8 mouse cellular contexts compared by ENCODE assay signal in genomic region chr4:43957846-43958461, GRCm38 (mm10). TPM values are rescaled to one million over a fixed set of nuclear protein-coding genes. Genes with fewer than 3 reads are reported as not detected.
DNase-seq lines count a peak whose midpoint lies in the region; ATAC-seq and TF ChIP-seq lines count a peak whose summit lies in the region.

No protein-coding gene starts in this region.

- WGBS in lung, embryonic 14.5 days, result under 1% methylated on average over 26 of the region's 26 CpGs
- under 1% methylated on average over 26 of the region's 26 CpGs for WGBS in bone marrow, adult 2 months
- under 1% methylated on average over 26 of the region's 26 CpGs for WGBS in intestine, embryonic 16.5 days
- WGBS in small intestine, adult 2 months, result under 1% methylated on average over 26 of the region's 26 CpGs

- TF ChIP-seq POLR2A in bone marrow, adult 2 months (IDR thresholded peaks at IDR 0.05; ENCODE audit: borderline replicate concordance, control insufficient read depth, low read depth, low read length), result peak; percentile 43; the same call in 1 of the 2 replicates
- TF ChIP-seq POLR2A in small intestine, adult 2 months (IDR thresholded peaks at IDR 0.05; ENCODE audit: low read depth, low read length), result no peak

- peaks cover 10% of the 10 kb centered on the region for H3K4me1 ChIP-seq in lung, embryonic 14.5 days (ENCODE audit: insufficient read depth)
- H3K4me1 ChIP-seq in bone marrow, adult 2 months (ENCODE audit: control insufficient read depth, insufficient read depth, low read length), result peaks cover 3% of the 10 kb centered on the region; the same call in 1 of the 2 replicates
- H3K4me1 ChIP-seq in intestine, embryonic 16.5 days (ENCODE audit: control insufficient read depth, insufficient read depth, low read length), result peaks cover 30% of the 10 kb centered on the region
- peaks cover 44% of the 10 kb centered on the region for H3K4me1 ChIP-seq in small intestine, adult 2 months (ENCODE audit: control insufficient read depth, insufficient read depth, insufficient read length, low read length)

- peak overlapping the region; percentile 90 for H3K27ac ChIP-seq in lung, embryonic 14.5 days (ENCODE audit: low read depth)
- H3K27ac ChIP-seq in bone marrow, adult 2 months (ENCODE audit: control insufficient read depth, insufficient read depth, low read depth, low read length, poor library complexity), result peak overlapping the region; percentile 73
- H3K27ac ChIP-seq in intestine, embryonic 16.5 days (ENCODE audit: low read length), result peak overlapping the region; percentile 86
- H3K27ac ChIP-seq in small intestine, adult 2 months (ENCODE audit: insufficient read depth, low read depth, low read length), result 0 out of 2 replicates have a peak overlapping the region, but pooled peaks have one; percentile 17

- H3K4me3 ChIP-seq in lung, embryonic 14.5 days (ENCODE audit: low read depth, low read length), result peak overlapping the region; percentile 65
- peak overlapping the region; percentile 84 for H3K4me3 ChIP-seq in bone marrow, adult 2 months (replicated peaks; ENCODE audit: control insufficient read depth, low read depth, low read length)
- H3K4me3 ChIP-seq in intestine, embryonic 16.5 days (ENCODE audit: low read length), result peak overlapping the region; percentile 61
- H3K4me3 ChIP-seq in small intestine, adult 2 months (ENCODE audit: low read depth, low read length), result peak overlapping the region; percentile 82

- H3K36me3 ChIP-seq in lung, embryonic 14.5 days (ENCODE audit: insufficient read depth), result no peaks in the 10 kb centered on the region
- H3K36me3 ChIP-seq in intestine, embryonic 16.5 days (ENCODE audit: control insufficient read depth, insufficient read depth, low read length), result no peaks in the 10 kb centered on the region
- no peaks in the 10 kb centered on the region for H3K36me3 ChIP-seq in small intestine, adult 2 months (ENCODE audit: control insufficient read depth, insufficient read depth, low read length)

- peak overlapping the region; percentile 68 for H3K9ac ChIP-seq in lung, embryonic 14.5 days
- H3K9ac ChIP-seq in intestine, embryonic 16.5 days (ENCODE audit: low read depth, low read length), result peak overlapping the region; percentile 70

- no peaks in the 10 kb centered on the region for H3K27me3 ChIP-seq in lung, embryonic 14.5 days (ENCODE audit: insufficient read depth, low read length)
- no peaks in the 10 kb centered on the region for H3K27me3 ChIP-seq in intestine, embryonic 16.5 days (replicated peaks; ENCODE audit: control insufficient read depth, insufficient read depth, low read length)
- no peaks in the 10 kb centered on the region for H3K27me3 ChIP-seq in small intestine, adult 2 months (ENCODE audit: control insufficient read depth, insufficient read depth, low read length)

- ATAC-seq in lung, embryonic 14.5 days (ENCODE audit: insufficient read depth), result peak; percentile 74
- ATAC-seq in intestine, embryonic 16.5 days, result peak; percentile 45

- peak overlapping the region; percentile 92 for H3K4me2 ChIP-seq in lung, embryonic 14.5 days
- H3K4me2 ChIP-seq in intestine, embryonic 16.5 days (ENCODE audit: low read depth, low read length), result peak overlapping the region; percentile 98

- no peaks in the 10 kb centered on the region for H3K9me3 ChIP-seq in lung, embryonic 14.5 days (ENCODE audit: low read depth, low read length)
- H3K9me3 ChIP-seq in intestine, embryonic 16.5 days (ENCODE audit: control insufficient read depth, low read length), result no peaks in the 10 kb centered on the region

- peak; percentile 94 for DNase-seq in lung, embryonic 14.5 days
- no peak for DNase-seq in lung, postnatal 25 days (ENCODE audit: low spot score)
- peak; percentile 58 for DNase-seq in gastrocnemius, postnatal 25 days
- peak; percentile 77 to 80 for DNase-seq in lung, postnatal 4 days
- DNase-seq in frontal cortex, adult 2 months (ENCODE audit: extremely low spot score in 1 of 2, low spot score in 1 of 2), result no peak

- TF ChIP-seq CTCF in lung, embryonic 14.5 days (IDR thresholded peaks at IDR 0.05; ENCODE audit: low read depth), result no peak
- no peak for TF ChIP-seq CTCF in bone marrow, adult 2 months (IDR thresholded peaks at IDR 0.05; ENCODE audit: control insufficient read depth, insufficient read depth, low read length)
- TF ChIP-seq CTCF in small intestine, adult 2 months (IDR thresholded peaks at IDR 0.05; ENCODE audit: extremely low read depth, insufficient read length, insufficient replicate concordance, low read depth, low read length), result no peak

RNA-seq across cellular contexts. Expression of gene Glipr2, which starts 0.8 kb away (rescaled TPM):
- 77.4 and 82.8 TPM in 2 replicates for polyA plus RNA-seq in lung, embryonic 14.5 days (2014; fragmentation: Nextera tagmentation; extraction: Ambion mirVana)
- polyA plus RNA-seq in bone marrow, adult 2 months (2011; ENCODE audit: insufficient read depth, insufficient read length, low replicate concordance, missing spikeins), result 20.8 and 49.7 TPM in 2 replicates
- total RNA-seq in gastrocnemius, postnatal 25 days (2021), result 1 to 10 TPM; 2.8 to 4.9 TPM
- polyA plus RNA-seq in intestine, embryonic 16.5 days (2015; fragmentation: Nextera tagmentation; extraction: Ambion mirVana), result 69.4 and 78.5 TPM in 2 replicates
- 3.2 and 9.7 TPM in 2 replicates for polyA plus RNA-seq in small intestine, adult 2 months (2012; rRNA removed)
- polyA plus RNA-seq in frontal cortex, adult 2 months (2012; rRNA removed), result 4.6 and 5.4 TPM in 2 replicates

RNA-seq across cellular contexts. Expression of gene Ccin, which starts 25.3 kb away (rescaled TPM):
- not detected in 2 replicates for polyA plus RNA-seq in lung, embryonic 14.5 days (2014; fragmentation: Nextera tagmentation; extraction: Ambion mirVana)
- polyA plus RNA-seq in bone marrow, adult 2 months (2011; ENCODE audit: insufficient read depth, insufficient read length, low replicate concordance, missing spikeins), result not detected in 2 replicates
- total RNA-seq in gastrocnemius, postnatal 25 days (2021), result not detected
- polyA plus RNA-seq in intestine, embryonic 16.5 days (2015; fragmentation: Nextera tagmentation; extraction: Ambion mirVana), result not detected in 2 replicates
- polyA plus RNA-seq in small intestine, adult 2 months (2012; rRNA removed), result not detected in 2 replicates
- 0.06 TPM in 1 of 2 replicates, not detected in the other for polyA plus RNA-seq in frontal cortex, adult 2 months (2012; rRNA removed)

RNA-seq across cellular contexts. Expression of gene Clta, which starts 46.3 kb away (rescaled TPM):
- polyA plus RNA-seq in lung, embryonic 14.5 days (2014; fragmentation: Nextera tagmentation; extraction: Ambion mirVana), result 227 and 237 TPM in 2 replicates
- 114 and 168 TPM in 2 replicates for polyA plus RNA-seq in bone marrow, adult 2 months (2011; ENCODE audit: insufficient read depth, insufficient read length, low replicate concordance, missing spikeins)
- 10 to 100 TPM; 51.4 to 61.9 TPM for total RNA-seq in gastrocnemius, postnatal 25 days (2021)
- 241 and 256 TPM in 2 replicates for polyA plus RNA-seq in intestine, embryonic 16.5 days (2015; fragmentation: Nextera tagmentation; extraction: Ambion mirVana)
- polyA plus RNA-seq in small intestine, adult 2 months (2012; rRNA removed), result 119 and 280 TPM in 2 replicates
- polyA plus RNA-seq in frontal cortex, adult 2 months (2012; rRNA removed), result 440 and 454 TPM in 2 replicates

Comparison
In these comparisons a context has a peak if more than half of its experiments do, and no peak if none do; other contexts are left out.
1. DNase-seq: peak in lung, embryonic 14.5 days (single experiment), gastrocnemius, postnatal 25 days (single experiment) and lung, postnatal 4 days (2 of 2); none in lung, postnatal 25 days (single experiment) and frontal cortex, adult 2 months (0 of 2).
2. H3K27ac ChIP-seq: peak in every context shown above with its lines; median percentile 90 in lung, embryonic 14.5 days; 86 in intestine, embryonic 16.5 days; 73 in bone marrow, adult 2 months; 17 in small intestine, adult 2 months.
3. Peak in every context shown above with its lines, with median percentiles within 50 percentile points of each other: H3K4me3 ChIP-seq.